Mouse (Mus musculus) forebrain, postnatal 0 days (tissue): ENCODE measurements around the gene Ube2d3. TPM values are rescaled to one million over a fixed set of nuclear protein-coding genes. Genes with fewer than 3 reads are reported as not detected.

Source experiments
- ATAC-seq: fragments of 200-750 bp; cut with Nextera tagmentation; 2 replicates; pipeline ENCODE4 v1.8.0; 2017; ENCODE audit warnings: mild to moderate bottlenecking, moderate library complexity
- DNase-seq: peaks from one replicate; pipeline ENCODE4 v3.0.0-alpha.2; 2015
- H3K27ac ChIP-seq: fragments of 300-500 bp; sonication (generic); 2 replicates; pipeline ENCODE4 v1.5.1; 2014; ENCODE audit warnings: low read depth, mild to moderate bottlenecking, antibody characterized with exemption, low read length, moderate library complexity, mixed read lengths
- H3K27me3 ChIP-seq: fragments of 300-500 bp; sonication (generic); 2 replicates; pipeline ENCODE4 v1.6.1; 2014; ENCODE audit warnings: mild to moderate bottlenecking, low read length, mixed read lengths; ENCODE audit not compliant: insufficient read depth
- H3K36me3 ChIP-seq: fragments of 300-500 bp; sonication (generic); 2 replicates; pipeline ENCODE4 v1.6.1; 2014; ENCODE audit warnings: mild to moderate bottlenecking, moderate library complexity; ENCODE audit not compliant: insufficient read depth
- H3K4me1 ChIP-seq: fragments of 300-500 bp; sonication (generic); 2 replicates; pipeline ENCODE4 v1.6.1; 2014; ENCODE audit warnings: antibody characterized with exemption; ENCODE audit not compliant: insufficient read depth
- H3K4me2 ChIP-seq: fragments of 300-500 bp; sonication (generic); 2 replicates; pipeline ENCODE4 v1.6.1; 2014; ENCODE audit warnings: low read depth, mild to moderate bottlenecking, moderate library complexity
- H3K4me3 ChIP-seq: fragments of 300-500 bp; sonication (generic); 2 replicates; pipeline ENCODE4 v1.5.1; 2014; ENCODE audit warnings: low read depth, low read length, mixed read lengths
- H3K9ac ChIP-seq: fragments of 300-500 bp; sonication (generic); 2 replicates; pipeline ENCODE4 v1.6.1; 2014; ENCODE audit warnings: mild to moderate bottlenecking
- H3K9me3 ChIP-seq: fragments of 300-500 bp; sonication (generic); 2 replicates; pipeline ENCODE4 v1.6.1; 2016; ENCODE audit warnings: low read length
- CTCF ChIP-seq: sonication (generic); IDR thresholded peaks from 2 replicates; pipeline ENCODE4 v1.5.1; 2016; ENCODE audit warnings: antibody characterized with exemption, control low read depth, low read depth
- WGBS: fragments of 180-500 bp; shearing (Covaris S2); extraction: QIAGEN DNeasy Blood & Tissue Kit; methylation state at CpG from one replicate; pipeline ENCODE4 v1.1.7; 2014; 5-methylcytosine and 5-hydroxymethylcytosine counted together
- polyA plus RNA-seq: library from polyadenylated mRNA; unstranded; fragments of >200 nt; fragmentation: Nextera tagmentation; extraction: Ambion mirVana; gene quantifications from 2 replicates; pipeline ENCODE4 v1.2.1, GENCODE M21; 2015
- total RNA-seq: library from RNA; depleted of rRNA; stranded (reverse); fragments of >200 nt; gene quantifications from 2 replicates; pipeline ENCODE4 v1.2.3, GENCODE M21; 2014; rRNA removed

The Ube2d3 gene
- total and polyA plus RNA-seq, 2 experiments from 2014 or later, result 341 to 607 TPM

- DNase-seq, result no peak
- no peak for ATAC-seq
- no peak for TF ChIP-seq CTCF
- no peaks in the 10 kb centered on the region for H3K36me3 ChIP-seq
- no peaks in the 10 kb centered on the region for H3K4me1 ChIP-seq
- no peak overlapping the region for H3K9ac ChIP-seq
- H3K27me3 ChIP-seq, result no peaks in the 10 kb centered on the region
- 84% methylated on average over 5 of the region's 5 CpGs for WGBS
- no peak overlapping the region for H3K4me2 ChIP-seq
- no peaks in the 10 kb centered on the region for H3K9me3 ChIP-seq
- no peak overlapping the region for H3K4me3 ChIP-seq
- no peak overlapping the region for H3K27ac ChIP-seq
Observed at GRCm38 (mm10) chr3:135515246-135515645, 77.3 kb downstream of the Ube2d3 start.

GRCm38 (mm10) chr3:135516891-135517290 is 78.9 kb downstream of the Ube2d3 start:
- Histone ChIP-seq H3K4me2 (no peak overlapping the region), H3K9ac (no peak overlapping the region), H3K36me3 (no peaks in the 10 kb centered on the region), H3K27ac (no peak overlapping the region), H3K4me3 (no peak overlapping the region), H3K4me1 (no peaks in the 10 kb centered on the region), H3K9me3 (no peaks in the 10 kb centered on the region), H3K27me3 (no peaks in the 10 kb centered on the region)
- no peak for TF ChIP-seq CTCF
- no peak for ATAC-seq
- no peak for DNase-seq
- WGBS, result 60% methylated on average over 6 of the region's 6 CpGs

Other genes with a start within 250 kb of the Ube2d3 start
- gene Cenpe, start 225.6 kb upstream of the Ube2d3 start, total RNA-seq, result 2.2 and 6.9 TPM in 2 replicates
- 1.8 and 2.7 TPM in 2 replicates for gene Cenpe, start 225.6 kb upstream of the Ube2d3 start, polyA plus RNA-seq
- 3.1 and 3.2 TPM in 2 replicates for gene Bdh2, start 156.9 kb upstream of the Ube2d3 start, total RNA-seq
- 4.9 and 5.1 TPM in 2 replicates for gene Bdh2, start 156.9 kb upstream of the Ube2d3 start, polyA plus RNA-seq
- 2.6 and 3.6 TPM in 2 replicates for gene Slc9b2, start 130.4 kb upstream of the Ube2d3 start, total RNA-seq
- 1.8 and 2.3 TPM in 2 replicates for gene Slc9b2, start 130.4 kb upstream of the Ube2d3 start, polyA plus RNA-seq
- not detected in 2 replicates for gene Slc9b1, start 90.1 kb upstream of the Ube2d3 start, total RNA-seq
- not detected in 2 replicates for gene Slc9b1, start 90.1 kb upstream of the Ube2d3 start, polyA plus RNA-seq
- 29.0 and 41.5 TPM in 2 replicates for gene Cisd2, start 14.2 kb upstream of the Ube2d3 start, total RNA-seq
- gene Cisd2, start 14.2 kb upstream of the Ube2d3 start, polyA plus RNA-seq, result 29.7 and 41.1 TPM in 2 replicates
- gene Manba, start 47.5 kb downstream of the Ube2d3 start, total RNA-seq, result 5.8 and 7.2 TPM in 2 replicates
- 4.6 and 4.7 TPM in 2 replicates for gene Manba, start 47.5 kb downstream of the Ube2d3 start, polyA plus RNA-seq